Mouse (Mus musculus): ENCODE data around the gene Gbx1. TPM values are rescaled to one million over a fixed set of nuclear protein-coding genes. Genes with fewer than 3 reads are reported as not detected.

The Gbx1 gene
- total and polyA plus RNA-seq, 3 experiments, result 0.08 to 0.49 TPM; not detected in 1

Other genes with a start within 250 kb of the Gbx1 start
- gene Kcnh2, start 175.6 kb downstream of the Gbx1 start, total RNA-seq (2012; rRNA removed), result 1.8 and 2.0 TPM in 2 replicates
- 1 to 10 TPM in 1 of 2 experiments, not detected in 1; 6.8 TPM for gene Kcnh2, start 175.6 kb downstream of the Gbx1 start, polyA plus RNA-seq (2012; ENCODE audit: insufficient read depth in 1 of 2, insufficient read length in 2 of 2, low read depth in 1 of 2, low replicate concordance in 2 of 2, missing spikeins in 1 of 2)
- 2.0 and 3.9 TPM in 2 replicates for gene Nos3, start 162.4 kb downstream of the Gbx1 start, total RNA-seq (2012; rRNA removed)
- 1 to 10 TPM in 1 of 2 experiments, not detected in 1; 6.2 TPM for gene Nos3, start 162.4 kb downstream of the Gbx1 start, polyA plus RNA-seq (2012; ENCODE audit: insufficient read depth in 1 of 2, insufficient read length in 2 of 2, low read depth in 1 of 2, low replicate concordance in 2 of 2, missing spikeins in 1 of 2)
- 30.2 and 41.2 TPM in 2 replicates for gene Atg9b, start 135.1 kb downstream of the Gbx1 start, total RNA-seq (2012; rRNA removed)
- 10 to 100 TPM in 1 of 2 experiments, not detected in 1; 41.5 TPM for gene Atg9b, start 135.1 kb downstream of the Gbx1 start, polyA plus RNA-seq (2012; ENCODE audit: insufficient read depth in 1 of 2, insufficient read length in 2 of 2, low read depth in 1 of 2, low replicate concordance in 2 of 2, missing spikeins in 1 of 2)
- gene Abcb8, start 133.5 kb downstream of the Gbx1 start, total RNA-seq (2012; rRNA removed), result 72.4 and 76.9 TPM in 2 replicates
- gene Abcb8, start 133.5 kb downstream of the Gbx1 start, polyA plus RNA-seq (2012; ENCODE audit: insufficient read depth in 1 of 2, insufficient read length in 2 of 2, low read depth in 1 of 2, low replicate concordance in 2 of 2, missing spikeins in 1 of 2), result 100 to 1,000 TPM in 1 of 2 experiments, not detected in 1; 124 TPM
- gene Asic3, start 113.8 kb downstream of the Gbx1 start, total RNA-seq (2012; rRNA removed), result 0.04 TPM in 1 of 2 replicates, not detected in the other
- under 1 TPM in 1 of 2 experiments, not detected in 1; 0.35 TPM for gene Asic3, start 113.8 kb downstream of the Gbx1 start, polyA plus RNA-seq (2012; ENCODE audit: insufficient read depth in 1 of 2, insufficient read length in 2 of 2, low read depth in 1 of 2, low replicate concordance in 2 of 2, missing spikeins in 1 of 2)
- gene Cdk5, start 103.7 kb downstream of the Gbx1 start, total RNA-seq (2012; rRNA removed), result 18.2 and 24.8 TPM in 2 replicates
- 10 to 100 TPM in 1 of 2 experiments, not detected in 1; 82.6 TPM for gene Cdk5, start 103.7 kb downstream of the Gbx1 start, polyA plus RNA-seq (2012; ENCODE audit: insufficient read depth in 1 of 2, insufficient read length in 2 of 2, low read depth in 1 of 2, low replicate concordance in 2 of 2, missing spikeins in 1 of 2)
- 20.1 and 20.9 TPM in 2 replicates for gene Slc4a2, start 103.4 kb downstream of the Gbx1 start, total RNA-seq (2012; rRNA removed)
- gene Slc4a2, start 103.4 kb downstream of the Gbx1 start, polyA plus RNA-seq (2012; ENCODE audit: insufficient read depth in 1 of 2, insufficient read length in 2 of 2, low read depth in 1 of 2, low replicate concordance in 2 of 2, missing spikeins in 1 of 2), result 10 to 100 TPM in 1 of 2 experiments, not detected in 1; 56.3 TPM
- gene Fastk, start 81.9 kb downstream of the Gbx1 start, total RNA-seq (2012; rRNA removed), result 87.6 and 111 TPM in 2 replicates
- gene Fastk, start 81.9 kb downstream of the Gbx1 start, polyA plus RNA-seq (2012; ENCODE audit: insufficient read depth in 1 of 2, insufficient read length in 2 of 2, low read depth in 1 of 2, low replicate concordance in 2 of 2, missing spikeins in 1 of 2), result 100 to 1,000 TPM; 228 to 273 TPM
- gene Tmub1, start 79.3 kb downstream of the Gbx1 start, total RNA-seq (2012; rRNA removed), result 16.4 and 17.8 TPM in 2 replicates
- gene Tmub1, start 79.3 kb downstream of the Gbx1 start, polyA plus RNA-seq (2012; ENCODE audit: insufficient read depth in 1 of 2, insufficient read length in 2 of 2, low read depth in 1 of 2, low replicate concordance in 2 of 2, missing spikeins in 1 of 2), result 10 to 100 TPM in 1 of 2 experiments, not detected in 1; 36.0 TPM
- gene Agap3, start 75.0 kb downstream of the Gbx1 start, total RNA-seq (2012; rRNA removed), result 104 and 116 TPM in 2 replicates
- 100 to 1,000 TPM; 138 to 203 TPM for gene Agap3, start 75.0 kb downstream of the Gbx1 start, polyA plus RNA-seq (2012; ENCODE audit: insufficient read depth in 1 of 2, insufficient read length in 2 of 2, low read depth in 1 of 2, low replicate concordance in 2 of 2, missing spikeins in 1 of 2)
- 0.12 and 0.13 TPM in 2 replicates for gene Asb10, start 13.8 kb upstream of the Gbx1 start, total RNA-seq (2012; rRNA removed)
- under 1 TPM in 1 of 2 experiments, not detected in 1; 0.32 TPM for gene Asb10, start 13.8 kb upstream of the Gbx1 start, polyA plus RNA-seq (2012; ENCODE audit: insufficient read depth in 1 of 2, insufficient read length in 2 of 2, low read depth in 1 of 2, low replicate concordance in 2 of 2, missing spikeins in 1 of 2)
- gene 4931409K22Rik, start 29.6 kb upstream of the Gbx1 start, total RNA-seq (2012; rRNA removed), result not detected in 2 replicates
- gene 4931409K22Rik, start 29.6 kb upstream of the Gbx1 start, polyA plus RNA-seq (2012; ENCODE audit: insufficient read depth in 1 of 2, insufficient read length in 2 of 2, low read depth in 1 of 2, low replicate concordance in 2 of 2, missing spikeins in 1 of 2), result not detected
- 228 and 257 TPM in 2 replicates for gene Abcf2, start 50.3 kb upstream of the Gbx1 start, total RNA-seq (2012; rRNA removed)
- 100 to 1,000 TPM in 1 of 2 experiments, not detected in 1; 244 TPM for gene Abcf2, start 50.3 kb upstream of the Gbx1 start, polyA plus RNA-seq (2012; ENCODE audit: insufficient read depth in 1 of 2, insufficient read length in 2 of 2, low read depth in 1 of 2, low replicate concordance in 2 of 2, missing spikeins in 1 of 2)
- gene Chpf2, start 59.5 kb upstream of the Gbx1 start, total RNA-seq (2012; rRNA removed), result 37.1 and 37.9 TPM in 2 replicates
- 10 to 100 TPM in 1 of 2 experiments, not detected in 1; 39.7 TPM for gene Chpf2, start 59.5 kb upstream of the Gbx1 start, polyA plus RNA-seq (2012; ENCODE audit: insufficient read depth in 1 of 2, insufficient read length in 2 of 2, low read depth in 1 of 2, low replicate concordance in 2 of 2, missing spikeins in 1 of 2)
- 2.1 and 2.7 TPM in 2 replicates for gene Smarcd3, start 97.2 kb upstream of the Gbx1 start, total RNA-seq (2012; rRNA removed)
- 10 to 100 TPM in 1 of 2 experiments, not detected in 1; 16.5 TPM for gene Smarcd3, start 97.2 kb upstream of the Gbx1 start, polyA plus RNA-seq (2012; ENCODE audit: insufficient read depth in 1 of 2, insufficient read length in 2 of 2, low read depth in 1 of 2, low replicate concordance in 2 of 2, missing spikeins in 1 of 2)
- 38.3 and 45.0 TPM in 2 replicates for gene Nub1, start 158.3 kb upstream of the Gbx1 start, total RNA-seq (2012; rRNA removed)
- 10 to 100 TPM in 1 of 2 experiments, not detected in 1; 59.6 TPM for gene Nub1, start 158.3 kb upstream of the Gbx1 start, polyA plus RNA-seq (2012; ENCODE audit: insufficient read depth in 1 of 2, insufficient read length in 2 of 2, low read depth in 1 of 2, low replicate concordance in 2 of 2, missing spikeins in 1 of 2)
- gene Wdr86, start 203.5 kb upstream of the Gbx1 start, total RNA-seq (2012; rRNA removed), result 0.07 TPM in 1 of 2 replicates, not detected in the other
- not detected for gene Wdr86, start 203.5 kb upstream of the Gbx1 start, polyA plus RNA-seq (2012; ENCODE audit: insufficient read depth in 1 of 2, insufficient read length in 2 of 2, low read depth in 1 of 2, low replicate concordance in 2 of 2, missing spikeins in 1 of 2)
- gene Crygn, start 230.8 kb upstream of the Gbx1 start, total RNA-seq (2012; rRNA removed), result not detected in 2 replicates
- under 1 TPM in 1 of 2 experiments, not detected in 1; 0.89 TPM for gene Crygn, start 230.8 kb upstream of the Gbx1 start, polyA plus RNA-seq (2012; ENCODE audit: insufficient read depth in 1 of 2, insufficient read length in 2 of 2, low read depth in 1 of 2, low replicate concordance in 2 of 2, missing spikeins in 1 of 2)

Measured in MEL (cell line).